Mouse (Mus musculus): ENCODE data around the gene Sema4a. TPM values are rescaled to one million over a fixed set of nuclear protein-coding genes. Genes with fewer than 3 reads are reported as not detected.

Sema4a gene
- polyA plus RNA-seq, 1 experiment from 2014 or later = 21.5 TPM

DNA sequence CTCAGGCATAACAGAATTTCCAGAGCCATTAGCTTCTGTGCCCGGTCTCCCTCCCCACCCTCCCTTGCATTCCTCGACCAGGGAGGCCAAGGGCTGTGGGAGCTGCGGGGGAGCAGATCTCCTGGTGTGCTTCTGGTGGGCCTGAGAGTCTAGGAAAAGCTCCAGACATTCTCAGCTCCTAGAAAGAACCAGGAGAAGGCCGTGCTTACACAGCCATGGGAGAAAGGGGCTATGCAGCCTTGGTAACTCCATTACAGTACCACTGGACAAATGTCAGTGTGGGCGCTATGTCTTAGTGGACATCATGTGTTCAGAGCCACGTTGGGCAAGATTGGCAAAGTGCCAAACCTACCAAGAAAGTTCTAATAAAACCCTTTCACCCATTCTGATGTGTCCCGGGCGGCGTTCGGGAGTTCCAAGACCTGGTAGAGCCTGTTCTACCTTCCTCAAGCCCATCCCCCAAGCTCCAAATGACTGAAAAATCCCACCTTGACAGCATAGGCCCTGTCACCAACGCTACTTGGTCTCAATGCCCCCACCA, 41.1 kb upstream of the Sema4a start:
- H3K27me3 ChIP-seq (ENCODE audit: control insufficient read depth, insufficient read depth, low read length) = 0 out of 2 replicates have a peak, but pooled peaks cover 2% of the 10 kb centered on the region
- peak overlapping the region; percentile 74 for H3K9ac ChIP-seq (replicated peaks; ENCODE audit: low read depth, low read length)
- no peak for ATAC-seq (ENCODE audit: low read depth)
- no peak overlapping the region; the same call in 1 of the 2 replicates for H3K27ac ChIP-seq (ENCODE audit: low read depth, low read length)
- 15% methylated on average over 11 of the region's 11 CpGs for WGBS
- H3K4me1 ChIP-seq (ENCODE audit: control insufficient read depth, insufficient read depth, low read length) = peaks cover 6% of the 10 kb centered on the region; the same call in 1 of the 2 replicates
- no peaks in the 10 kb centered on the region for H3K36me3 ChIP-seq (ENCODE audit: control insufficient read depth, insufficient read depth, low read length)
- peak overlapping the region; percentile 89 for H3K4me2 ChIP-seq (ENCODE audit: low read depth, low read length)
- peak overlapping the region; percentile 64 for H3K4me3 ChIP-seq (ENCODE audit: low read depth, low read length)
- no peaks in the 10 kb centered on the region for H3K9me3 ChIP-seq (ENCODE audit: control insufficient read depth, low read length)

- no peak for ATAC-seq (ENCODE audit: low read depth)
- Histone ChIP-seq H3K36me3 (ENCODE audit: control insufficient read depth, insufficient read depth, low read length) (no peaks in the 10 kb centered on the region), H3K9me3 (ENCODE audit: control insufficient read depth, low read length) (no peaks in the 10 kb centered on the region), H3K4me3 (ENCODE audit: low read depth, low read length) (peak overlapping the region; percentile 64), H3K27me3 (ENCODE audit: control insufficient read depth, insufficient read depth, low read length) (0 out of 2 replicates have a peak, but pooled peaks cover 2% of the 10 kb centered on the region), H3K27ac (ENCODE audit: low read depth, low read length) (no peak overlapping the region), H3K9ac (replicated peaks; ENCODE audit: low read depth, low read length) (no peak overlapping the region), H3K4me1 (ENCODE audit: control insufficient read depth, insufficient read depth, low read length) (peaks cover 6% of the 10 kb centered on the region; the same call in 1 of the 2 replicates), H3K4me2 (ENCODE audit: low read depth, low read length) (peak overlapping the region; percentile 89)
- 61% methylated on average over 5 of the region's 6 CpGs for WGBS
Measured at GRCm38 (mm10) chr3:88501366-88502030, 40.5 kb upstream of the Sema4a start.

DNA sequence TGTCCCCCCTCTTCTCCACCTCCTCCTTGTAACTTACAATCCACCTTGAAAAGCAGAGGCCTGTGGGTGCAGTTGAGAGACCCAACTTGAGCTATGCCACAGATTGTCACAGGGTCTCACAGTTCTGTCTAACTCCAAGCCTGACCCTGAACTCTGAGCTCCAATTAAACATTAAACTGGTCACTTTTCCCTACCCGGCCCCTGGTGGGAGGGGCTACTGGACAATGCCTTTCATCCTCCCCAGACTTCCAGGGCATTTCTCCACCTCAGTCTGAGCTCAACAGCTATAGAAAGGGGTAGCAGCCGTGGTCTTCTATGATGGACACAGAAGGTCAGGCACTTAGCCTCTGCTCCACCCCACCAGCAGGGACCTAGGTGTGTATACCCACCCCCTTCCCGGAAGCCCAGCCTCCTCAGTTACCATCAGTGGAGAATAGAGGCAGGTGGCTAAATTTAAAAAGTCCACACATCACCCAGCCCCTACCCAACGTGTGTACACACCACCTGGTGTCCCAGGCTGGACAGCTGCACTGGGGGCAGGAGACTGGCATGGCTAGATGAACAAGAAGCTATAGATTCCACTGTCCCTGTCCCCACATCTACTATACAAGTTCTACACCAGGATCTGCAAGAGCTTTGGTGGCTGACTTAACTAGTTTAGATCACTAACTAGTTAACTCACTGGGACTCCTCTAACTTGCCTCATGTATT, 39.8 kb upstream of the Sema4a start:
- Histone ChIP-seq H3K27ac (ENCODE audit: low read depth, low read length) (no peak overlapping the region), H3K4me2 (ENCODE audit: low read depth, low read length) (no peak overlapping the region), H3K9ac (replicated peaks; ENCODE audit: low read depth, low read length) (no peak overlapping the region), H3K4me1 (ENCODE audit: control insufficient read depth, insufficient read depth, low read length) (peaks cover 6% of the 10 kb centered on the region; the same call in 1 of the 2 replicates), H3K9me3 (ENCODE audit: control insufficient read depth, low read length) (no peaks in the 10 kb centered on the region), H3K27me3 (ENCODE audit: control insufficient read depth, insufficient read depth, low read length) (0 out of 2 replicates have a peak, but pooled peaks cover 2% of the 10 kb centered on the region), H3K36me3 (ENCODE audit: control insufficient read depth, insufficient read depth, low read length) (no peaks in the 10 kb centered on the region), H3K4me3 (ENCODE audit: low read depth, low read length) (no peak overlapping the region)
- no peak for ATAC-seq (ENCODE audit: low read depth)
- WGBS = 49% methylated on average over 4 of the region's 4 CpGs

DNA sequence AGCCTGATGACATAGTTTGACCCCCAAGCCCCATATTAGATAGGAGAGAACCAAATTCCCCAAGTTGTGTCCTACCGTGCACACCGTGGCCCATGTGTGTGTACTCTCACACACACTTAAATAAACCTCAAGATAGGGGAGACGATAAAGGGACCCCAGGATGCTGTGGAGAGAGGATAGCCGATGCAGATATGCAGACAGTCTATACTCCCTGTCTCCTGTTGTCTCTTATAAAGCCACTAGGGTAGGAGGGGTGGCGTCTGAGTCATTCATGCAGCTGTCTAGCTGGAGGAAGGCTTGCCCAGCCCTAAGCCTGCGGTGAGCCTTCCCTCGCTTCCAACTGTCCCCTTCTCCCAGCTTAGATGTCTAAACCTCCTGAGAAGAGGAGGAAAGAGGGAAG, 39.1 kb upstream of the Sema4a start:
- H3K9ac ChIP-seq (replicated peaks; ENCODE audit: low read depth, low read length) = no peak overlapping the region
- no peak for ATAC-seq (ENCODE audit: low read depth)
- no peaks in the 10 kb centered on the region for H3K36me3 ChIP-seq (ENCODE audit: control insufficient read depth, insufficient read depth, low read length)
- 76% methylated on average over 7 of the region's 7 CpGs for WGBS
- 0 out of 2 replicates have a peak, but pooled peaks cover 2% of the 10 kb centered on the region for H3K27me3 ChIP-seq (ENCODE audit: control insufficient read depth, insufficient read depth, low read length)
- peaks cover 6% of the 10 kb centered on the region; the same call in 1 of the 2 replicates for H3K4me1 ChIP-seq (ENCODE audit: control insufficient read depth, insufficient read depth, low read length)
- no peak overlapping the region for H3K27ac ChIP-seq (ENCODE audit: low read depth, low read length)
- no peak overlapping the region for H3K4me3 ChIP-seq (ENCODE audit: low read depth, low read length)
- no peak overlapping the region for H3K4me2 ChIP-seq (ENCODE audit: low read depth, low read length)
- no peaks in the 10 kb centered on the region for H3K9me3 ChIP-seq (ENCODE audit: control insufficient read depth, low read length)

- ATAC-seq (ENCODE audit: low read depth) = no peak
- H3K4me1 ChIP-seq (ENCODE audit: control insufficient read depth, insufficient read depth, low read length) = peaks cover 6% of the 10 kb centered on the region; the same call in 1 of the 2 replicates
- WGBS = 64% methylated on average over 4 of the region's 4 CpGs
Measured at GRCm38 (mm10) chr3:88499580-88499979, 38.6 kb upstream of the Sema4a start.

GRCm38 (mm10) chr3:88495741-88496415, 34.9 kb upstream of the Sema4a start:
- no peak for ATAC-seq (ENCODE audit: low read depth)
- Histone ChIP-seq H3K36me3 (ENCODE audit: control insufficient read depth, insufficient read depth, low read length) (no peaks in the 10 kb centered on the region), H3K27ac (ENCODE audit: low read depth, low read length) (no peak overlapping the region), H3K4me3 (ENCODE audit: low read depth, low read length) (no peak overlapping the region), H3K4me1 (ENCODE audit: control insufficient read depth, insufficient read depth, low read length) (peaks cover 12% of the 10 kb centered on the region; the same call in 1 of the 2 replicates), H3K9ac (replicated peaks; ENCODE audit: low read depth, low read length) (no peak overlapping the region), H3K27me3 (ENCODE audit: control insufficient read depth, insufficient read depth, low read length) (no peaks in the 10 kb centered on the region; the same call in 1 of the 2 replicates), H3K4me2 (ENCODE audit: low read depth, low read length) (no peak overlapping the region), H3K9me3 (ENCODE audit: control insufficient read depth, low read length) (no peaks in the 10 kb centered on the region)
- 83% methylated on average over 10 of the region's 10 CpGs for whole genome bisulfite sequencing

More at GRCm38 (mm10) chr3:88499580-88499979, 38.6 kb upstream of the Sema4a start:
- Histone ChIP-seq H3K27me3 (ENCODE audit: control insufficient read depth, insufficient read depth, low read length) (0 out of 2 replicates have a peak, but pooled peaks cover 2% of the 10 kb centered on the region), H3K36me3 (ENCODE audit: control insufficient read depth, insufficient read depth, low read length) (no peaks in the 10 kb centered on the region), H3K4me2 (ENCODE audit: low read depth, low read length) (no peak overlapping the region), H3K27ac (ENCODE audit: low read depth, low read length) (no peak overlapping the region), H3K9ac (replicated peaks; ENCODE audit: low read depth, low read length) (no peak overlapping the region), H3K4me3 (ENCODE audit: low read depth, low read length) (no peak overlapping the region), H3K9me3 (ENCODE audit: control insufficient read depth, low read length) (no peaks in the 10 kb centered on the region)

DNA sequence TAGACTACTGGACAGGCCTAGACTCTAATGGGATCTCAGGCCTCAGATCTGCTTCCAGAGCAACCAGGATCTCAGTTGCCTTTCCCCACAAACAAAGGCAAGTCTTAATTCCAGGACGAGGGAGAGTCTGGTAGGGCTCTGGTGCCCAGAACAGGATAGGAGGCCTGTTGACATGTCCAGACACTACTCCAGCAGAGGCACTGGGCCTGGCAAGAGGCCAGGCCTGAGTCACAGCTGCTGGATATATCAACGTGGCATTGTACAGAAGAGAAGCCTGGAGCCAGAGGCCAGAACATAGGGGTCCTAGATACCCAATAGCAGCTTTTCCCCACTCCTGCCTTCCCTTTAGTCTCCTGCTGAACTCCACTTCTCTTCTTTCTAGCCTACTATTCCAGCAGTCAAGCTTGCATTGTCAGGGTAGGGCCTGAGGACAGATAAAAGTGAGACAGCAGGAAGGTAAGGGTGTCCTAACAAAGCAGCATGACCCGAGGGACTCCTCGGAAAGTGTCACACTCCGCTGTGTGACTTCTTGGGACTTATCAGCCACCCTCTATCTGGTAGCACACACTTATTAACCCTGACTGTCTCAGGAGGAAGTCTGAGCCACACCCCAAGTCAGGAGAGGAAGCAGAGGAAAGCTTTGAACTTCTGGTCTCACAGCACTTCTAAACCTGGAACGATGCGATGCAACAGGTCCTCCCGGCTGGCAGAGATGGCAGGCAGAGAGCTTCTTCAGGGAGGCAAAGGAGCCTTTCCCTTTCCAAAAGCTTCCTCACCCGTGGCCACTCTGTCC, 34.0 kb upstream of the Sema4a start:
- Histone ChIP-seq H3K9ac (replicated peaks; ENCODE audit: low read depth, low read length) (no peak overlapping the region), H3K4me1 (ENCODE audit: control insufficient read depth, insufficient read depth, low read length) (peaks cover 12% of the 10 kb centered on the region; the same call in 1 of the 2 replicates), H3K36me3 (ENCODE audit: control insufficient read depth, insufficient read depth, low read length) (no peaks in the 10 kb centered on the region), H3K9me3 (ENCODE audit: control insufficient read depth, low read length) (no peaks in the 10 kb centered on the region), H3K27ac (ENCODE audit: low read depth, low read length) (no peak overlapping the region; the same call in 1 of the 2 replicates), H3K4me2 (ENCODE audit: low read depth, low read length) (no peak overlapping the region), H3K27me3 (ENCODE audit: control insufficient read depth, insufficient read depth, low read length) (no peaks in the 10 kb centered on the region; the same call in 1 of the 2 replicates), H3K4me3 (ENCODE audit: low read depth, low read length) (no peak overlapping the region)
- 69% methylated on average over 9 of the region's 9 CpGs for WGBS
- ATAC-seq (ENCODE audit: low read depth) = no peak

Data from neural tube, embryonic 14.5 days (tissue).